Mouse (Mus musculus): ENCODE results near the gene Car11.

The Car11 gene

GRCm38 (mm10) chr7:45710477-45711191 lies 11.0 kb downstream of the Car11 start:
- no peak for DNase-seq (ENCODE audit: extremely low read depth, low read depth)

GRCm38 (mm10) chr7:45711316-45712021 lies 11.8 kb downstream of the Car11 start:
- DNase-seq (ENCODE audit: extremely low read depth, low read depth), result no peak

- no peak for DNase-seq (ENCODE audit: extremely low read depth, low read depth)
Observed at GRCm38 (mm10) chr7:45712022-45712757, 12.5 kb downstream of the Car11 start.

- DNase-seq (ENCODE audit: extremely low read depth, low read depth), result no peak
Observed at GRCm38 (mm10) chr7:45713396-45713795, 13.8 kb downstream of the Car11 start.

DNA sequence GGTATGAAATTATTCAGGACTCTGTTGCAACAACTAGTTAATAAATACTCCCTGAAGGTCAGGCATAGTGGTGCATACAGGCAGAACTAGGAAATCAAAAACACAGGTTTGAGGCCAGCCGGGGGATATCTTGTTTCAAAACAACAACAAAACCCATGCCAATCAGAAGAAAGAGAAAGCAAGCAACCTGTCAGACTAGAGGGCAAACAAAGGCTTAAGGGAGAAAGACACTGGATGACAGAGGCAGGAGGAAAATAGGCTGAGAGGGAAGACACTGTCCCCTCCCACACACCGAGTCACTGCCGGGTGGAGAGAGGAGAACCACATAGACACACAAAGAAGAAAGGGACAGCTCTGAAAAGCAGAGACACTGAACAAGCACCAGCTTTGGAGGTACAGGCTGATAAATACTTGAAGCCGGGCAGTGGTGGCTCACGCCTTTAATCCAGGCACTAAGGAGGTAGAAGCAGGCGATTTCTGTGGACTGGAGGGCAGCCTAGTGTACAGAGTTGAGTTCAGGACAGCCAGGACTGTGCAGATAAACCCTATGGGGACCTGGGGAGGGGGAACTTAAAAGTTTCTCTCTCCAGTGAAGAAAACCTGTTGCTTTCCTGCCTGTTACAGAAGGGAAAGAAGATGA lies 14.4 kb downstream of the Car11 start:
- no peak for DNase-seq (ENCODE audit: extremely low read depth, low read depth)

- DNase-seq (ENCODE audit: extremely low read depth, low read depth), result no peak
Observed at GRCm38 (mm10) chr7:45714630-45715089, 15.0 kb downstream of the Car11 start.

GRCm38 (mm10) chr7:45715090-45715708 lies 15.6 kb downstream of the Car11 start, which contains the start of gene Rpl18:
Rpl18 (plus strand) TSS chr7:45715457.
- peak; percentile 96 for DNase-seq (ENCODE audit: extremely low read depth, low read depth)

DNA sequence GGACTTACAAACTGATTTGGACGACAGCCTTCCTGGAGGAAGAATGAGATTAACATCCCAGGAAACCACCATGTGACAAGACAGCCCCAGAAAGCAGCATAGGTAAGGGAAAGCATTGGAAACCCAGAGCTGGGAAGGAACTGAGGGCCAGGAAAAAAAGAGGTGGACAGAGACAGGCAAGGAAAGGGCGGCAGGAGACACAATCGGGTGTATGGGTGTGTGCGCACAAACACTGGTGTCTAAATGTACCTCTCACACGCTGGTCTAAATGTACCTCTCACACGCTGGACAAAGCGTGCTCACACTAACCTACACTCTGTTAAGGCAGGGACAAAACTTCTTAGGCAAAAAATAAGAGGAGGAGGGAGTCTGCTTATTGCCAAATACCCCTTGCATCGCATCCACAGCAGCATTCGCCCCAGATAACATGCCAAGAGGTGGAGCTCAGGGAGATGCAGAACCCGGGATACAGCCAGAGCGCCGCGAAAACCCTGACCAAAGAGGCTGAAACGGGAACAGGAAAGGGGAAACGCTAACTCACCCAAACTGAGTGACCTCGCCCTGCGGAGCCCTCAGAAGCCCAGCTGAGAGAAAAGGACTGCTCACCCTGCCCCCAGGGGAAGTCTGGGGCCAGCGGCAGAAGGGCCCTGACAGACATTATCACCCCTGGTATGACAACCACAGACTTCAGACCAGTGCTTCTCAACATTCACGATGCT lies 16.3 kb downstream of the Car11 start:
- DNase-seq (ENCODE audit: extremely low read depth, low read depth), result peak; percentile 51

GRCm38 (mm10) chr7:45716460-45716857 lies 16.8 kb downstream of the Car11 start:
- DNase-seq (ENCODE audit: extremely low read depth, low read depth), result no peak

- DNase-seq (ENCODE audit: extremely low read depth, low read depth), result no peak
Observed at GRCm38 (mm10) chr7:45716952-45717917, 17.6 kb downstream of the Car11 start.

DNA sequence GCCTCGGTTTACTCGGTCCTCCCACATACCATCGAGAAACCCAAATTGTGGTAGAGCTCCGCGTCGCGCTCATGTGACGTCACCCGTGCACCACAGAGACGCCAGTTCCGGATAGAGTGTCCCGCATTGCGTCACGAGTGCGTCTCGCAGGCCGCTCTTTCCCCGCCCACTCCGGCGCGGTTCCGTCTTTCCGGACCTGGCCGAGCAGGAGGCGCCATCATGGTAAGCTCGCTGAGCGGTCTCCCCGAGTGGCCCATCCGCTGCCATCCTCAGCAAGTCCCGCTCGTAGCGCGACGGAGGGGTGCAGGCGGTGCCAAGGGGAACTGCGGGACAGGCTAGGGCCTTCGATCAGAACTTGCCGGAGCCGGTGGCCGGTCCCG lies 18.3 kb downstream of the Car11 start, which contains the start of gene Sphk2:
Gene Sphk2 (minus strand): TSS at position 85 of the 380 bp plus-strand sequence.
- peak; percentile 93 for DNase-seq (ENCODE audit: extremely low read depth, low read depth)

DNA sequence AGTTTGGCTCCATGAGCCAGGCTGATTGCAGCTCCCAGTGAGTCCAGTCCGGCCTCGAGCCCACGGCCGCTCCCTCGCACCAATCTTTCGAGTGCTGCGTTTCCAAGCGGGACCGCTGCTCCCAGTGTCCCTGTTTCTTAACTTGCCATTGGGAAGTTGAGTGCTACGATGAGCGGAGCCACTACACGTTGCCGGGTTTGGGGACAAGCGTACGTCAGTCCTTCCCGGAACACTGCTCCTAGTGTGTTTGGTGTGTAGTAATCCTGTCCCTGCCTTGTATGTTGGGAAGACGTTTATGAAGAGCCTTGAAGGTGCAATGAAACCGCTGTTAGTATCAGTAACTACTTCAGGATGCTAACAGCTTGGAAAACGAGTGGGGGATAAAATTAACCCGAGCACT lies 18.7 kb downstream of the Car11 start:
- no peak for DNase-seq (ENCODE audit: extremely low read depth, low read depth)

DNA sequence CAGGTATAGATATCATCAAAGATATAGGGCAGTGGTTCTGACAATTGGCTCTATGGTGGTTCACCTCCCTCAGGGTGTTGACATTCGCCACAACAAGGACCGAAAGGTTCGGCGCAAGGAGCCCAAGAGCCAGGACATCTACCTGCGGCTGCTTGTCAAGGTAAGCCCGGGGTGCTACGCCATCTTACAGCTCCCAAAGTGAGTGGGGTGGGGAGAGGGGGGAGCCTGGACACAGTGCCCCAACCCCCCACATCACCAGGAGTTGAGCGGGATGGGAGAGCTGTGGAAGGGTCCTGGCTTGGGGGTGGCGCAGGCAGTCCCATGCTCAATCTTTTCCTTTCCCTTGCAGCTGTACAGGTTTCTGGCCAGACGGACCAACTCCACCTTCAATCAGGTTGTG lies 19.5 kb downstream of the Car11 start:
- no peak for DNase-seq (ENCODE audit: extremely low read depth, low read depth)

DNA sequence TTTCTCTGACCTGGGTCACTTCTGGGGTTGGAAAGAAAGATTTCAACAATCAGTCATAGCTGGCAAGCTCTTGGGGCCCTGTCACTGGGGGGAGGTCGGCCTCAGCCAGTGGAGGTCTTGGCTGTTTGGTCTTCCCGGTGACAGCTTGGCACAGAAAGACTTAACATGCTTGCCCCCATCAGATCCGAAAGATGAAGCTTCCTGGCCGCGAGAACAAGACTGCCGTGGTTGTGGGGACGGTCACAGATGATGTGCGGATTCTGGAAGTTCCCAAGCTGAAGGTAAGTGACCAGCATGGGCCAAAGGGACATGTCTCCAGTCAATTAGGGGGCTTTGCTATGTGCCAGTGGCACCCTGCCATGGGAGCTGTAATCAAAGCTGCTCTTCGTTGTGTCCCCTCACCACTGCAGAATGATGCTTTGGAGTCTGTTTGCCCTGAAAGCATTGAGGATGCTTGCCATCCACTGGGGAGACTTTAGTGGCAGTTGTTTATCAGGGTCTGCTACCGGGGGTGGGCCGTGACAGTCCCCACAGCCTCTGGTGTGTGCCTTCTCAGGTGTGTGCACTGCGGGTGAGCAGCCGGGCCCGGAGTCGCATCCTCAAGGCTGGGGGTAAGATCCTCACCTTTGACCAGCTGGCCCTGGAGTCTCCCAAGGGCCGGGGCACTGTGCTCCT lies 20.2 kb downstream of the Car11 start:
- DNase-seq (ENCODE audit: extremely low read depth, low read depth), result no peak

DNA sequence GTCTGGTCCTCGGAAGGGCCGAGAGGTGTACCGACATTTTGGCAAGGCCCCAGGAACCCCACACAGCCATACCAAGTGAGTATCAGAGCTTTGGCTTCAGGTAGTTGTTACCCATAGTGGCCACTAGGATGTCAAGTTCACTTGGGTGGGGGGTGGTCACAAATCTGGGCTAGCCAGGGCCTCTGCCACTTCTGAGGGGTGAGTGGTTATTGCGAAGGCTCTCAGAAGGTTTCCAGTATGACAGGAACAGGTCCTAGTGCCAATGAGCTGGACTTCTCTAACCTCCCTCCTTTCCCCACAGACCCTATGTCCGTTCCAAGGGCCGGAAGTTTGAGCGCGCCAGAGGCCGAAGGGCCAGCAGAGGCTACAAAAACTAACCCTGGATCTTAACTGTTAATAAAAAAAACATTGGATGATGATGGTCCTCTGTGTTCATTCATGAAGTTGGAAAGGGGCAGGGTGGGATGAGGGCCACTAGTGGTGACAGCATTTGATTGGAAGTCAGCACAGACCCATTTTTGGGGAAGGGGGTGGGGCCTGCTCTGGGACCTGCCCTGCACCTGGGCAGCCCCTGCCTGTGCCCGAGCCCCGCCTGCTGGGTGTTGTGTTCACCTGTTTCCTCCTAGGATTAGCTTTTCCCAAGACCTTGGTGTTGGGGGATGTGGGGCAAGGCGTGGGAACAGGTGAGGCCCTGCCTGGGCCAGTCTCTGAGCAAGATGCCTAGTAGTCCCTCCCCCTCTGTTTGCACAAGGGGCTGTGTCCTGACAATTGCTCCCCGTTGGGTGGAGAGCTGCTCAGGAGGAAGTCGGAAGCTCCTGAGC lies 21.0 kb downstream of the Car11 start, which contains the start of gene Fam83e:
Gene Fam83e (plus strand): TSS at position 800 of the 821 bp plus-strand sequence.
- DNase-seq (ENCODE audit: extremely low read depth, low read depth), result no peak

GRCm38 (mm10) chr7:45721234-45721571 lies 21.6 kb downstream of the Car11 start:
- no peak for DNase-seq (ENCODE audit: extremely low read depth, low read depth)

GRCm38 (mm10) chr7:45721642-45722347 lies 22.2 kb downstream of the Car11 start:
- DNase-seq (ENCODE audit: extremely low read depth, low read depth), result no peak

Data from MEL-GATA-1-ER (cell line).